Mouse (Mus musculus): ENCODE measurements around the gene Nat14. TPM values are rescaled to one million over a fixed set of nuclear protein-coding genes. Genes with fewer than 3 reads are reported as not detected.

The Nat14 gene
- total RNA-seq, 2 experiments from 2014 or later = 0.11 to 0.13 TPM

DNA sequence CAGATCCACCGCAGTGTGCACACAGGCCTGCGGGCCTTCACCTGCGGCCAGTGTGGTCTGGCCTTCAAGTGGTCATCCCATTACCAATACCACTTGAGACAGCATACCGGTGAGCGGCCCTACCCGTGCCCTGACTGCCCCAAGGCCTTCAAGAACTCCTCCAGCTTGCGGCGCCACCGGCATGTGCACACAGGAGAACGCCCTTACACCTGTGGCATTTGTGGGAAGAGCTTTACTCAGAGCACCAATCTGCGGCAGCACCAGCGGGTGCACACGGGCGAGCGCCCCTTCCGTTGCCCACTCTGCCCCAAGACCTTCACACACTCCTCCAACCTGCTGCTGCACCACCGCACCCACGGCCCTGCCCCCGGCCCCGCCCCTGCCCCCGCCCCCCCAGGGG is 2.7 kb upstream of the Nat14 start:
- no peak for ATAC-seq (ENCODE audit: poor library complexity, severe bottlenecking)

GRCm38 (mm10) chr7:4919971-4920370 is 1.9 kb upstream of the Nat14 start:
- no peak for ATAC-seq (ENCODE audit: poor library complexity, severe bottlenecking)

DNA sequence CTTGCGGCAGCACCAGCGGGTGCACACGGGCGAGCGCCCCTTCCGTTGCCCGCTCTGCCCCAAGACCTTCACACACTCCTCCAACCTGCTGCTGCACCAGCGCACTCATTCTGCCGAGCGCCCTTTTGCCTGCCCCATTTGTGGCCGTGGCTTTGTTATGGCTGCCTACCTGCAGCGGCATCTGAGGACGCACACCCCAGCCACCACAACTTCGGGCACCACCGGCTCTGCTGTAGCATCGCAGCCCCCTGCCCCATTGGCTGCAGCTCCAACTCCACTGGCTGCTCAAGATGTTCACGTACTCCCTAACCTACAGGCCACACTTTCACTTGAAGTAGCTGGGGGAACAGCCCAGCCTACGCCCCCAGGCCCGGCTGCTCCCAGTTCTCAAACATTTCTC is 1.3 kb upstream of the Nat14 start:
- no peak for ATAC-seq (ENCODE audit: poor library complexity, severe bottlenecking)

DNA sequence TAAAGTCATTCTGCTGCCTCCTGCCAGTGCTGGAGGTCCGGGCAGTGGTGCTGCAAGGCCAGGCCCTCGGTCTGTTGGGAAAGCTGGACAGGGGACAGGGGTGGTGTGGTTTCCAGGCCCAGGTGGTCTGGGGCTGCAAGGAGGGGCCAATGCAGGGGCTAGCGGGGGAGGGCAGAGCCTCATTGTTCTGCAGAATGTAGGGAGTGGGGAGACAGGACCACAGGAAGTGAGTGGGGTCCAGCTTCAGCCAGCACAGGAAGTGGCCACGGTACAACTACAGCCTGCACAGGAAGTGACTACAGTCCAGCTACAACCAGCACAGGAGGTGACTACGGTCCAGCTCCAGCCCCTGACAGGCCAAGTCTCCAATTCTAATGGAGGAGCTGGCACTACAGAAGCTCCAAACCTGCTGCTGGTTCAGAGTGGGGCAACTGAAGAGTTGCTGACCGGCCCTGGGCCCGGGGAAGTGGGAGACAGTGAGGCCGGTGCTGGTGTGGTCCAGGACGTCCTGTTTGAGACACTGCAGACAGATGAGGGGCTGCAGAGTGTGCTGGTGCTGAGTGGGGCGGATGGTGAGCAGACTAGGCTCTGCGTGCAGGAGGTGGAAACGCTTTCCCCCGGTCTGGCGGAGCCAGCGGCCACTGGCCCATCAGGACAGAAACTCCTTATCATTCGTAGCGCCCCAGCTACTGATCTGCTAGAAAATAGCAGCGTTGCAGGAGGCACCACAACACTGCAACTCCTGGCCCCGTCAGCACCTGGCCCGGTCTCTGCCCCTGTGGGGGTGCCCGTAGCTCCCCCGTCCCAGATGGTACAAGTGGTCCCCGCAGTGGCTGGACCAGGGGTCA is 628 bp upstream of the Nat14 start:
- ATAC-seq (ENCODE audit: poor library complexity, severe bottlenecking) = no peak; the same call in 1 of the 2 replicates

- peak; percentile 26; the same call in 1 of the 2 replicates for ATAC-seq (ENCODE audit: poor library complexity, severe bottlenecking)
Observed at GRCm38 (mm10) chr7:4922508-4922907, 680 bp downstream of the Nat14 start.

DNA sequence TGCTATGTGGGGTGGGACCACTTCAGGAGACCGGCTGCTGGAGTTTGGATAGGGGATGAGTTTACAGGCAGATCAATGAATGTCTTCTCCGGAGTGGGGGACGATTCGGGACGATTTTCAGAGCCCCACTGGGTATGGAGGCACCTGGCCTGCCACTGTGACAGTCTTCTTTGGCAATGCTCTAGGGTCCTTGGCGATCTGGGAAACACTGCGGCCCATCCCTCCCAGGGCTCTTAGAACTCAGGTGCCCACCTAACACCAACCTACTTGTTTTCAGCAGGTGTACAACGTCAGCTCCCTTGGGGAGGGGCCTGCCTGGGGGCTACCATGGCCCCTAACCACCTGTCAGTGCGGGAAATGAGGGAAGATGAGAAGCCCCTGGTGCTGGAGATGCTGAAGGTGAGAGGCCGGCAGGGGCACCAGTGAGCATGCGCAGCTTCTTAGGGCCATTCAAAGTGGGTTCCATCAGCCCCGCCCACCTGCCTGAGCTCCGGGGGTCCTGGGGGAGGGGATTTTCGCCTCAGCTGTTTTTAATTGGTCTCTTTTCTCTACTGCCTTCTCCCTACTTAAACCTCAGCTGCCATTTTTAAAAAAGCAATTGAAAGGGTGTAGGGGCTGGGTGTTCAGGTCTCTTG is 1.2 kb downstream of the Nat14 start:
- 0 out of 2 replicates have a peak, but pooled peaks have one; percentile 23 for ATAC-seq (ENCODE audit: poor library complexity, severe bottlenecking)

DNA sequence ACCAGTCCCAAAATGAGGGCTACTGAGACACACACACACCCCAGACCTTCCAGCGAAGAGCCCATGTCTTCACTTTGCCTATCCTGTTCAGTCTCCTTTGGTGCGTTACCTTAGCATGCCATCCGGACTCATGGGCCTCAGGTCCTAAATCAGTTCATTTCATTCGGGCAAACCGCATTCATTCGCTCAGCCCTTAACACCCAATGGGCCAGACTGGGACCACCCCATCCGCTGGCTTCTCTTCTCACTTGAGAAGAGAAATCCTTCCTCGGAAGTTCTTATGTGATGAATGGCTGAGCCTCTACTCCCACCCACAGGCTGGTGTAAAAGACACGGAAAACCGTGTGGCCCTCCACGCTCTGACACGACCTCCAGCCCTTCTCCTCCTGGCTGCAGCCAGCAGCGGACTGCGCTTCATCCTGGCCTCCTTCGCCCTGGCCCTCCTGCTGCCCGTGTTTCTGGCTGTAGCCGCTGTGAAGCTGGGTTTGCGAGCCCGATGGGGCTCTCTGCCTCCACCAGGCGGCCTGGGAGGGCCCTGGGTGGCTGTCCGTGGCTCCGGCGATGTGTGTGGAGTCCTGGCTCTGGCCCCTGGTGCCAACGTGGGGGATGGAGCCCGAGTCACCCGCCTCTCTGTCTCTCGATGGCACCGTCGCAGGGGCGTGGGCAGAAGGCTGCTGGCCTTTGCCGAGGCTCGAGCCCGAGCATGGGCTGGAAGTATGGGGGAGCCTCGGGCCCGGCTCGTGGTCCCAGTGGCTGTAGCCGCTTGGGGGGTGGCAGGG is 1.9 kb downstream of the Nat14 start:
- ATAC-seq (ENCODE audit: poor library complexity, severe bottlenecking) = peak; percentile 50

DNA sequence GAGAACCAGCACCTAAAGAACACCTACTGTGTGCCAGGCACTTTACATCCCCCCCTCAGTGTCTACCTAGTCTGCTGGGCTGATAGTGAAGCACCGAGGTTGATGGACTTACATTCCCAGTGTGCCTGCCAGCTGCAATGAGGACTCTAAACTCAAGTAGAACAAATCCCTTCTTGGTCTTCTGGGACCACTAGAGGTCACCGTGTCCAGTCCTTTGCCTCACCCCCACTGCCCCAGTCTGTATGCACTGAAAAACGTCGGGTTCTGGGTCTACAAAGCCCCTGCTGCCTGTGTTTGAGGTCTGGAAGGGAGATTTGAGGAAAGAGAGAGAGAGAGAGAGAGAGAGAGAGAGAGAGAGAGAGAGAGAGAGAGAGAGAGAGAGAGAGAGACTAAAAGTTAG is 2.7 kb downstream of the Nat14 start:
- no peak for ATAC-seq (ENCODE audit: poor library complexity, severe bottlenecking)

GRCm38 (mm10) chr7:4924891-4925301 is 3.1 kb downstream of the Nat14 start:
- ATAC-seq (ENCODE audit: poor library complexity, severe bottlenecking) = no peak

GRCm38 (mm10) chr7:4925441-4926381 is 3.9 kb downstream of the Nat14 start, which contains the start of gene Ssc5d:
Gene Ssc5d, plus strand, starts transcription at chr7:4925785.
- ATAC-seq (ENCODE audit: poor library complexity, severe bottlenecking) = no peak

DNA sequence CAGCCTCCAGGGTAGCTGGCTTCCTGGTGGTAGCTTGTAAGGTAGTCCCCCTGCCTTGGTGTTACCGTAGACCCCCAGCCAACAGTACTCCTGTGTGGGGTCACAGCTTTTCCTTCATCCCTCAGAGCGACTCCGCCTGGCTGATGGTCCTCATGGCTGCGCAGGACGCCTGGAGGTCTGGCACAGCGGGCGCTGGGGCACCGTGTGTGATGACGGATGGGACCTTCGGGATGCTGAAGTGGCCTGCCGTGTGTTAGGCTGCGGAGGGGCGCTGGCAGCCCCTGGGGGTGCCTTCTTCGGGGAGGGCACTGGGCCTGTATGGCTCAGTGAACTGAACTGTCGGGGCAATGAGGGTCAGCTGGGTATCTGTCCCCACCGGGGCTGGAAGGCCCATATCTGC is 5.0 kb downstream of the Nat14 start:
- ATAC-seq (ENCODE audit: poor library complexity, severe bottlenecking) = no peak

GRCm38 (mm10) chr7:4927711-4928110 is 5.9 kb downstream of the Nat14 start:
- ATAC-seq (ENCODE audit: poor library complexity, severe bottlenecking) = no peak

DNA sequence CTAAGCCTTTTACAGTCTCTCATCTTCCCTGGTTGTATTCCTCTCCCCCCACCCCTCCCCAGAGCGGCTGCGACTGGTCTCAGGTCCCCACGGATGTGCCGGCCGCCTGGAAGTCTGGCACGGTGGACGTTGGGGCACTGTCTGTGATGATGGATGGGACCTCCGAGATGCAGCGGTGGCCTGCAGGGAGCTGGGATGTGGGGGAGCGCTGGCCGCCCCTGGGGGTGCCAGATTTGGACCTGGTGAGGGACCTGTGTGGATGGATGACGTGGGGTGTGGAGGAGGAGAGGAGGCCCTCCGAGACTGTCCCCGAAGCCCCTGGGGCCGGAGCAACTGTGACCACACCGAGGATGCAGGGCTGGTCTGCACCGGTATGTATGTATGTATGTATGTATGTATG is 6.5 kb downstream of the Nat14 start:
- ATAC-seq (ENCODE audit: poor library complexity, severe bottlenecking) = no peak

DNA sequence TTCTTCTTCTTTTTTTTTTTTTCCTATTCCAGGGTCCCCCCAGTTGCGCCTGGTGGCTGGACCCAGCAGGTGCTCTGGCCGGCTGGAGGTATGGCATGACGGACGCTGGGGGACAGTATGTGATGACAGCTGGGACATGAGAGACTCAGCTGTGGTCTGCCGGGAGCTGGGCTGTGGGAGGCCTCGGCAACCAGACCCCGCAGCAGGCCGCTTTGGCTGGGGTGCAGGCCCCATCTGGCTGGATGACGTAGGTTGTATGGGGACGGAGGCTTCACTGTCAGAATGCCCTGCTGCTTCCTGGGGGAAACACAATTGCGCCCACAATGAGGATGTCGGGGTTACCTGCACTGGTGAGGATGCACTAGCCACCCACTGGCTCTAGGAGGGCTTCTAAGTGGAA is 11.3 kb downstream of the Nat14 start:
- no peak for ATAC-seq (ENCODE audit: poor library complexity, severe bottlenecking)

GRCm38 (mm10) chr7:4934160-4934914 is 12.5 kb downstream of the Nat14 start:
- ATAC-seq (ENCODE audit: poor library complexity, severe bottlenecking) = no peak; the same call in 1 of the 2 replicates

DNA sequence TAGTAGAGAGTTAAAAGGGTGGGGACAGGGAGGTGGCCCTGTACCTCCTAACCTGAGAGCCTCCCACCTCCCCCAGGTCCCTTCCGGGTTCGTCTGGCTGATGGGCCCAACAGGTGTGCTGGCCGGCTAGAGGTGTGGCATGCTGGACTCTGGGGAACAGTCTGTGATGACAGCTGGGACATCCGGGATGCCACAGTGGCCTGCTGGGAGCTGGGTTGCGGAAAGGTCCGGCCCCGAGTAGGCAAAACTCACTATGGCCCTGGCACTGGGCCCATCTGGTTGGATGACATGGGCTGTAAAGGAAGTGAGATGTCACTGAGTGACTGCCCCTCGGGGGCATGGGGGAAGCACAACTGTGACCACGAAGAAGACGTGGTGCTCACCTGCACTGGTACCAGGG is 15.0 kb downstream of the Nat14 start:
- ATAC-seq (ENCODE audit: poor library complexity, severe bottlenecking) = no peak

- ATAC-seq (ENCODE audit: poor library complexity, severe bottlenecking) = no peak
Observed at GRCm38 (mm10) chr7:4937392-4937791, 15.6 kb downstream of the Nat14 start.

DNA sequence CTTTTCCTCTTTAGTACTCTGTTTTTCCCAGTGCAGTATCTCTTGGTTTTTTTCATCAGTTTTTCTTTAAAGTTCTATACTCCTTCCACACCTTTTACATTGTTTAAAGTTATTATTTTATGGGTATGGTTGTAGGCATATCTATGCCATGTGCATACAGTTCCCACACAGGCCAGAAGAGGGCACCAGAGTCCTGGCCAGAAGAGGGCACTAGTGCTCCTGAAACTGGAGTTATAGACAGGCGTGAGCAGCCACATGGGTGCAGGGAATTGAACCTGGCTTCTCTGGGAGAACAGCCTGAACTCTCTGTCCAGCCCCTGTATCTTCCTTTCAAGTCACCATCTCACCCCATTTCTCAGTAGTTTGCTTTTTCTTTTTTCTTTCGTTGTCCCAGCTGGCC is 16.6 kb downstream of the Nat14 start:
- peak; percentile 60 for ATAC-seq (ENCODE audit: poor library complexity, severe bottlenecking)

DNA sequence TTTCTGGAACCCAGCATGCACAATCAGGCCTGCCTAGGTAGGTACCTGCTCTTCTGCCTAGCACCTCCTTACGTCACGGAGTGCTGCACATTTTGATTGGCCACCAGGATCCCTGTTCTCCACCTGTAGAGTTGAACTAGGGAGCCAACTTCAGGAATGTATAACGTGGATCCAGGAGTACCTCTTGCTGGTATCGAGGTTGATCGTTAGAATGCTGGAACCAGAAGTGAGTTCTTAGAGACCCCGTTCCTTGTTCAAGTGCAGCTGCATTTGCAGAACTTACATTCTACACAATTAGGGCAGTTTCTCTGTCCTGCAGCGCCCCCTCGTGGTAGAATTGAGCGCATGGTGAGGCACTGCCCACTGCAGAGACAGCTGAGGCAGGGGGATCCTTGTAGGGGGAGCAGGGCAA is 18.2 kb downstream of the Nat14 start:
- ATAC-seq (ENCODE audit: poor library complexity, severe bottlenecking) = peak; percentile 64

DNA sequence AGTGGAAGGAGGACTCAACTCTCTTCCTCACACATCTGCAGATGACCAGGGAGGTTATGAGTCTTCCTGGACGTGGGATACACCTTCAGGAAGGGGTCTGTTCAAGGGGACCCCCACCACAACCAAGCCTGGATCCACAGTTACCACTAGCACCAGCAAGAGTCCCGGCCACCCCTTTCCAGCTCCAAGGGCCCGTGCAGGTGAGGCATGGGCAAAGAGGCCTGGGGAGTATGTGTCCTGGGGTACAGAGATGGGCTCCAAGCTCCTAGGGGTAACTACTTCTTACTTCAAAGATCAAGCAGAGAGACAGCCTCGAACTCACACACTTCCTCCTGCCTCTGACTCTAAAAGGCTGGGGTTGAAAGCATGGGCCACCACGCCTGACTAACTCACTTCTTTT is 20.8 kb downstream of the Nat14 start:
- ATAC-seq (ENCODE audit: poor library complexity, severe bottlenecking) = no peak

Measured in megakaryocyte, adult 5-6 weeks (primary cell).